Mouse (Mus musculus): ENCODE measurements around the gene Edc3.

The Edc3 gene

DNA sequence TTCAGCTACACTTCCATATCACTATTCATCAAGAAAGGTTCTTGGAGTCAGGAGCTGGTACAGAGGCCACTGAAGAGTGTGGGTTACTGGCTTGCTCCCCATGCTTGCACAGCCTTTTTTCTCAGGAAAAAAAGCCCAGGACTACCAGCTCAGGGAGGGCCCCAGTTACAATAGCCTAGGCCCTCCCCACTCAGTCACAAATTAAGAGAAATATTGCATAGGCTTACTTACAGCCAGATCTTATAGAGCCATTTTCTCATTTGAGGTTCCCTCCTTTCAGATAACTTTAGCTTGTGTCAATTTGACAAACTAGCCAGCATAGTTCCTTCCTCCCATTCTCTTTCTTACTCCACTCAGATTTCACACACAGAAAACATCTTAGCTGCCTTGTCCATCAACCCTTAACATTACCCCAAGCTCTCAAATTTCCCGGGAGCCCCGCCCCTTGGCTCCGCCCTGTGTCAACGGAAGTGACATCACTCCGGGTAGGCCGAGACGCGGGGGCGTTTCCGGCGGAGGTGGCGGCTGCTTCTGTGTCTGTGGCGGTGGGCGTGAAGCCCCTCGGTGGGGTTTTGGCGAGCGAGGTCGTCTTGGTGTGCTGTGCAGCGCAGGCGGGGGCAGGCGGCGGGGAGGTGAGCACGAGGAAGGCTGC is at the start of gene Edc3:
Edc3 (plus strand) TSS at position 473 of the 652 bp plus-strand sequence.
- CTCF ChIA-PET: no interaction called here

DNA sequence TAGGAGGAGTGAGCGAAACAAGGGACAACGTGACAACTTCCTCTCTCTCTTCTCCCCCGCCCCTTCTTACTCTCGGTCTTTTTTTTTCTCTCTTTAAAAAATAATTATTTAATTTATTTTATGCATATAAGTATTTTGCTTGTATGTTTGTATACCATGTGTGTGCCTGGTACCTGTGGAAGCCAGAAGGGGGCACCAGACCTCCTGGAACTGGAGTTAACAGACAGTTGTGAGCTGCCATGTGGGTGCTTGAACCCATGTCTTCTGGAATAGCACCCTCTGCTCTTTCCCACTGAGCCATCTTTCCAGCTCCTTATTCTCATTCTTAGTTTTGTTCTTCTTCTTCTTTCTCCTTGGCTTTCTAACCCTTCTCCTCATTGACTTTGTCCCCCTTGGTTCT is 49.4 kb upstream of the Edc3 start:
- CTCF ChIA-PET: interaction anchor here (0.6 to 1.2 kb wide), 5 partner anchors 25 to 499 kb away, joined by 3 to 5 read pairs (median 4); partner anchors contain the start of gene Ulk3

DNA sequence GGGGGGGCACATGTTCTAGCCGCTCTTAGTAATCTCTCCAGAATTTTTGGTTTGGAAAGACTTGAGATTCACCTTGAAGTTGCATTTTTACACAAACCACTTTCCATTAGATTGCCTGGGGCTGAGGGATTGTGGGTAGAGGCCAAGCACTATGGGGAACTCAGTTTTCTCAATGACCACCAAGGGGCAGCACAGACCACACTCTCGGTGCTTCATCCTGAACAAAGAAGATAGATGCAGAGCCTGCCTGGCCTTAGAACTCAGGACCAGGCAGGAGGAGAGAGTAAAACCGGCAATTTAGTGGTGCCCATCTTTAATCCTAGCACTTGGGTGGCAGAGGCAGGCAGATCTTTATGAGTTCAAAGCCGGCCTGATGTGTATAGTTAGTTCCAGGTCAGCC is 48.6 kb upstream of the Edc3 start:
- CTCF ChIA-PET: interaction anchor here (0.6 to 1.2 kb wide), 5 partner anchors 34 to 594 kb away, joined by 3 to 5 read pairs (median 4); no protein-coding TSS in a partner anchor

DNA sequence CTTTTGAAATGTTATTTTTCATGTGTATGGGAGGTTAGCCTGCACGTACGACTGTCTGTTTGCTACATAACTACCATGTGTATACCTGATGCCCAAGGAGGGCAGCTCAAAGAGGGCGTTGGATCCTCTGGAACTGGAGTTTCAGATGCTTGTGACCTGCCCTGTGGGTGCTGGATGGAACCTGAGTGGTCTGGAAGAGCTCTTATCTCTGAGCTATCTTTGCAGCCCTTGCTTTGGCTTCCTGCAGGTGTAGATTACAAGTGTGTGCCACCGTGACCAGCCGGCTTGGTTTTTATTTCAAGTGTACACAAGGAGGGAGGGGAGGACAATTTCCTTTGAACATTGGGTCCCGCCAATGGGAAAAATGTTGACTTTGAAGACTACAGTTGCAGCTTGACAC is 47.8 kb upstream of the Edc3 start:
- CTCF ChIA-PET: interaction anchor here (0.7 to 0.9 kb wide), 3 partner anchors 71 to 328 kb away, joined by 3 read pairs; partner anchors contain the start of gene Ulk3

DNA sequence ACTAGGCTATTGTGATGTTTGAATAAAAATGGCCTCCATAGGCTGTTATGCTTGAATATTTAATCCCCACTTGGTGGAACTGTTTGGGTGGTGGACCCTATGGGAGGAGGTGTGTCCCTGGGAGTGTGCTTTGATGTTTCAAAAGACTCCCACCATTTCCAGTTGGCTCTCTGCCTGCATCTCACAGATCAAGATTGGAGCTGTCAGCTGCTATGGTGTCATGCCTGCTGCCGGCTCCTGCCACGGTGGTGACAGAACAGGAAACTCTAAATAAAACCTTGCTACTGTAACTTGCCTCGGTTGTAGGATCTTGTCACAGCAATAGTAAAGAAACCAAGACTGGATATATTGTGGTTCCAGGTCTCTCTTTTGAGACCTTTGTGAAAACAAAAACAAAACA is 46.8 kb upstream of the Edc3 start:
- CTCF ChIA-PET: no interaction called here

DNA sequence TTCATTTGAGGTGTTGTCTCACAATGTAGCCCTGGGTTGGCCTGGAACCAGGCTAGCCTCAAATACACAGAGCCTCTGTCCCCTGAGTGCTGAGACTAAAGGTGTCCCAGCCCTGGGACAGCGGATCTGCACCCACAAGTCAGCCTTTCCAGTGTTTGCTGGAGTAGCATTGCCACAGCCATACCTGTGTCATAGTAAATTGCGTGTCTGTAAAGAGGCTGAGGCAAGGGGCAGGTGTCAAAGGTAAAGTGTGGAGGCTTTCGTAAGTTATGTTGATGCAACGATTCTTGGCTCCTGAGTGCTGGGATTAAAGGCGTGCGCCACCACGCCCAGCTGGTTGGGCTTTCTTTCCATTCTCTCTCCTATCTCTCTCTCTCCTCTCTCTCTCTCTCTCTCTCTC is 43.7 kb upstream of the Edc3 start:
- CTCF ChIA-PET: interaction anchor here (0.6 kb wide), 1 partner anchor 123 kb away, joined by 5 read pairs; no protein-coding TSS in a partner anchor

DNA sequence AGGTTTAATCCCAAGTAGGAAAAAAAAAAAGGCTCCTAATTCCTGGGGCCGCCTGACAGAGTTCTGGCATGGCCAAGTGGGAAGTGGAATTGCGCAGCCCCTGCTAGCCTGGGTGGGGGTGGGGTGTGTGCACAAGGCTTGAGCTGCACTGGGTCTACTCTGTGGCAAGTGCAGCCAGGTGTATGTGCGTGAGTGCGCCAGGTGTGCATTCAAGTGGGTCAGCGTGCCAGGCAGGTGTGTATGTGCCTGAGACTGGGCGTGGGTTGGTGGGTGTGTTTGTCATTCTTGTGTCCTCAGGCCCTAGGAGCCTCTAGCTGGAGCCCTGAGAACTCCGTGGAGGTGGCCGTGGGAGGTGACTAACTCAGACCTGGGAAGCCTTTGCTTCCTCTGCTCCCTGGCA is 41.8 kb upstream of the Edc3 start:
- CTCF ChIA-PET: no interaction called here

DNA sequence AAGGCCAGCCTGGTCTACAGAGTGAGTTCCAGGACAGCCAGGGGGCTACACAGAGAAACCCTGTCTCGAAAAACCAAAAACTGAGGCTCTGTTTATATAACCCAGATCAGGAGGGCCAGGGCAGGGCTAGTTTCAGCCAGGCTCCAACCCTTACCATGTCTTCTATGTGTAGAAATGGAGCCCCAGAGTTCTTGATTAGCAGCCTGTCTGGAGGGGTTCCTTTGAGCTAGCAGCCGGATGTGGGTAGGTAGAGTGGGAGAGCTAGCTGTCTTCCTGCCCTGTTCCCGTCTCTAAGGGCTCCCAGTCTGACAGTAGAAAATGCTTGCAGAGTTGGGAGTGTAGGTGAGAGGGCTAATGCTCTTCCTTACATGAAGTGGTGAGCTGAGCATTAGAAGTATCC is 41.2 kb upstream of the Edc3 start:
- CTCF ChIA-PET: no interaction called here

DNA sequence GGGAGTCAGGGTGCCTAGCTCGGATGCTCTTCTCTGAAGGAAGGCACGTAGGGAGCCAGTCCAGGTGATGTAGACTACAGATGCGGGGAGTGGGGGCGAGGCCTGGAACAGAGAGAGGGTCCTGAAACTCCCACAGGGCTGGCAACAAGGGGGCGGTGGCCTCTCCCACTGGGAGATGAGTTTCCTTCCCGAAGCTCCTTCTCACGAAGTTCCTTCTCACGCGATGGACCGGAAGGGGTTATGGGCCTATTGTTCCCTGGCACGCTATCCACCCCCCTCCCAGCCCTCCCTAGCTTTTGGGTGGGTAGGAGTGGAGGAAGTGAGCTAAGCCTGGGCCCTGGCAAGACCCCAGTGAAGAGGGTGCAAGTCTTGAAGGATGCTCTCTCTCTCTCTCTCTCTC is 40.5 kb upstream of the Edc3 start:
- CTCF ChIA-PET: interaction anchor here (0.7 kb wide), 1 partner anchor 41 kb away, joined by 6 read pairs; no protein-coding TSS in a partner anchor

DNA sequence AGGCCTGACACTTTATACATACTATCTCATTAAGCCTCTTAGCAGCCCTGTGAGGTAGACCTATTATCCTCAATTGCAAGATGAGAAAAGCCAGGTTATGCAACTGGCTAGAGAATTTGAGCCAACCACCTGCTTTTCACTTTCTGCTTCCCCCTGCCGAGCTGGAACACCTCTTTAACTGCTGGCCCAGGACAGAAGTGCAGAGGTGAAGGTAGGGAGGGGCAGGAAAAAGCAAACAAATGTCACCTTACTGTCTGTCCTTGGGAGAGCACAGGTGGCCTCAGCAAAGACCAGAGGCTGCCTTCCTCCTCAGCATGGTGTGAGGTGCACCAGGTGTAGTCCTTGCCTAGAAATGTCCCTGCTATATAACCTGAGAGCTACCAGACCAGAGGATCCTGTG is 40.1 kb upstream of the Edc3 start:
- CTCF ChIA-PET: interaction anchor here (0.7 kb wide), 1 partner anchor 41 kb away, joined by 6 read pairs; no protein-coding TSS in a partner anchor

DNA sequence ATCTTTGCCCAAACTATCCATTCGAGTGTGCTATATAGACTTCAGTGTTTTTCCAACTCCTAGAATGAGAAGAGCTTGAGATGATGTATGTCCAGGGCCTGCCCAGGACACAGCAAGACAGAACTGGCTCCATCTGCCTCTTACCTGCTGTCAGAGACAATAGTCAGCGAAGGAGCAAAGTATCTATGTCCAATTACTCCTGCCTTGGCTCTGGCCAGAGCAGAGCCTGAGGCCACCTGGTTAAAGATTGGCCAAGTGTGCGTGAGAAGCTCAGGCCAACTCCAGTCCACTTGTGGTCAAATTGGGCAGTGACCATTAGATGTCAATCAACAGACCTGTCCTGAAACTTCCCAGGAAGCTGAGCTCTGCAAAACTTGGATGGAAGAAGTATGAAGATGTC is 38.8 kb upstream of the Edc3 start:
- CTCF ChIA-PET: no interaction called here

DNA sequence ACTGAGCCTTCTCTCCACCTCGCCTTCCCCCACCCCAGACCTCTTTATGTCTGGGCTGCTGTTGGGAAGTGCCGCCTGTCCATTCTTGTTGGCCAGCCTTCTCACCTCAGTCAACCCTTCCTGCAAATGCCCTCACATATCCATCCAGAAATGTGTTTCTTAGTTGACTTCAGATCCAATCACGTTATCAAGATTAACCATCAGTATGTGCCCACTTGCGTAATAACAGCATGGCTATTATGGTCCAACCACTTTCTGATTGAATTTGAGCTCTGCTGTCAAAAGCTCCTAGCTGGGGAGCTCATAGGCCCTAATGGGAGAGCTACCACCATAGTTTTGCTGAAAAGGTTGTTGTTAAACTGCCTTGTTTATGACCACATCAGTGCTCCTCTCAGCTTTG is 37.3 kb upstream of the Edc3 start:
- CTCF ChIA-PET: no interaction called here

DNA sequence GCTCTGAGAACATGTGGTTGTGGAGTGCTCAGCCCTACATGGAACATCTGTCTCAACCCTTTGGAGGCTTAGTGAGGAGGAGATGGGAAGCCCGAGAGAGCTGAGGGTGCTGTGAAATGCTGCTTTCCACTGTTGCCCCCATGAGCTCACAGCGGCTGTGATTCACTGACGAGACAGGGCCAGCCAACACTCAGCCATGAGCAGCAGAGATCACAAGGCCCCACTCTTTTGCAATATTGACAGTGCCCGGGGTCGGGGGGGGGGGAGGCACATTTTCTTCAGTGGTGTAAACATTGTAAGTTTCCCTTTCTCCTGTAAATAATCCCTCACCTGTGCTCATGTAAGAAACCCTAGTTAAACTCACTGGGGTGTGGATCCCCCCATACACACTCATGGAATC is 36.8 kb upstream of the Edc3 start:
- CTCF ChIA-PET: no interaction called here

DNA sequence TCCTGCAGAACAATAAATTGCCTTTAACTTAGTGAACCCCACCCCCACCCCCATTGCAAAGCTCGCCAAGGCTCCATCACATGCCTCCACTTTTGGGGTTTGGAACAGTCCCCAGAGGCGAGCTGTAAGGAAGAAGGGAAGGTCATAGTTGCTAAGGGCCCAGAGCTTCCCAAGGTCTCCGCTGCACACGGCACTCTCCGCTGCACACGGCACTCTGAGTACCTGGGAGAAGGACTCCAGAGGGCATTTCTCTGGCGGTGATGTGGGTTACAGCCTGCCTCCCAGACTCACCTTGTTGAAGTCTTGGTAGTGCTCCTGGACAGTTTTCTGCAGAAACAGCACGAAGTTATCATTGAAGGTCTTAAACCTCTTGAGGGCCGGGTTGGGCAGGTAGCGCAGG is 26.9 kb upstream of the Edc3 start:
- CTCF ChIA-PET: interaction anchor here (0.6 kb wide), 1 partner anchor 66 kb away, joined by 4 read pairs; no protein-coding TSS in a partner anchor

DNA sequence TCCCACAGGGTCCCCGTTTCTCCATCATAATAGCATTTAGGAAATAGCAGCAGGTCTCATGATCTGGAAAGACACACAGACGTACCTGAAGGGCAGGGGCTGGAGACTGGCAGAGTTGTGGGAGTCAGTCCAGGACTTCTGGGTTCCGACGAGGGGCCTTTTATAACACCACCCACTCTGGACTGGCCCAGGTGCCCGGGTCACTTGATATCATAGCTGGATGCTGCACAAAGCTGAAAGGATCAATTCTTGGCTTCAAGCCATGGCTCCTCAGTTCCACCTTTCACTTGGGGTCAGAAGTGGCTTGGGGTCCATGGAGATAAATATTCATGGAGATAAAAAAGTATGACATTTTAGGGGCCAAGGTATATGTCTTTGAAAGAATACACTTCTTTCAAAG is 24.8 kb upstream of the Edc3 start, which contains the start of gene Cyp1a2:
Cyp1a2 (minus strand) TSS at position 184 of the 400 bp plus-strand sequence.
- CTCF ChIA-PET: no interaction called here

DNA sequence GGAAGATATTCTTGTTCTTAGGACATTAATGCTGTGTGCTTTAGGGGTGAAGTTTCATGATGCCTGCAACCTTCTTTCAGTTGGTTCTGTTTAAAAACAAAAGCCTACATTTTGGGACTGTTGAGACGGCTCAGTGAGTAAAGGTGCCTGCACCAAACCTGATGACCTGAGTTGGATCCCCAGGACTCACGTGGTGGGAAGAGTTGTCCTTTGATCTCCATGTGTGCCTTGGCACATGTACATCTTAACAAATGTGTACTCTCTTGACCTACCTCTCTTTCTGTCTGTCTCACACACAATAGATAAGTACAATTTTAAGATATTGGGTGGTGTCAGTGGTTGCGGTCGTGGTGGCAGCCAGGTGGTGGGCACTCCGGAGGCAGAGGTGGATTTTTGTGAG is 22.3 kb upstream of the Edc3 start:
- CTCF ChIA-PET: no interaction called here

DNA sequence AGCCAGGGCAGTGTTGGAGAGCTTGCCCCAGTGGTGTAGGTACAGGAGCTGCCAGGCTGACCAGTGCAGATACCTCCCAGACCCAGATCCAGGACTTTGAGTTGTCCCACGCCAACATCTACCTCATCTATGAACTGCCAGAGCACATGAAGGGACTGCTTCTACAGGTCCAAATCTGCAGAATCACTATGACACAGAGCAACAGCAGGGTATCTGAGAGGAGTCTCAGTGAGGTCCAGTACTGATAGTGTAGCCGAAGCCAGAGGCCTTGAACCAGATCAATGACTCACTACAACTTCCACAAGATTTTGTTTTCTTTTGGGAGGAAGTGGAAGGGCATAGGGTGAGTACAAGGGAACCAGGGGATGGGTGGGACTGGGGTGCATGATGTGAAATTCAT is 20.6 kb upstream of the Edc3 start, which contains the start of gene Cyp1a1:
Cyp1a1 (plus strand) TSS at position 178 of the 400 bp plus-strand sequence.
- CTCF ChIA-PET: no interaction called here

DNA sequence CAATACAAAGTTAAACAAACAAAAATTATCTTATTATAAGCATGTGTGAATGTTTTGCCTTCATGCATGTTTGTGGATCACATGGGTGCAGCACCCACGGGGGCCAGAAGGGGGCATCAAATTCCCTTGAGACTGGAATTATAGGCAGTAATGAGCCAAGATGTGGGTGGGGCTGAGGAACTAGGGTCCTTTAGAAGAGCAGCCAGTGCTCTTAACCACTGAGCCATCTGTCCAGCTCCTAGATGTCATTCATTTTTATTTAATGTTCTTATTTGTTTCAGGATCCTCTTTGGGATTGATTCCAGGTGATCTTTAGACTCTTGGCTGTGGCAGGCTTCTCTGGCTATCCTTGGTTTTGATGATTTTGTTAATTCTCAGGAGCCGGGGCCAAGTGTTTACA is 20.2 kb upstream of the Edc3 start:
- CTCF ChIA-PET: no interaction called here

DNA sequence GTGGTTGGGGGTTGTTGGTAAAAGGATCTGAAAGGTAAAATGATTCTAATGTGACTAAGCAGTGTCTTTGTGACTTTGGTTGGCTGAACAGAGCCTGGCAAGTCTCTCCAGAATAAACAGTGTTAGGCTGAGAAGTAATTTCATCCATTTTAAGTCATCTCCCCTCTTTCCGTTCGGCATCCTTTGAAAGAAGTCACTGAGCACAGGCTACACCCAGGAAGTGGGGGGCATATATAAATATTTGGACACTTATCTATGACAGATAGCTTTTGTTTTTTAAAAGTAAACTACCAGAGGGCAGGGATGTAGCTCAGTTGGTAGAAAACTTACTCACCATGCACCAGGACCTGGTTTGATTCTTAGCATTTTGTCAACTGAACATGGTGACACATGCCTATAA is 19.7 kb upstream of the Edc3 start:
- CTCF ChIA-PET: no interaction called here

DNA sequence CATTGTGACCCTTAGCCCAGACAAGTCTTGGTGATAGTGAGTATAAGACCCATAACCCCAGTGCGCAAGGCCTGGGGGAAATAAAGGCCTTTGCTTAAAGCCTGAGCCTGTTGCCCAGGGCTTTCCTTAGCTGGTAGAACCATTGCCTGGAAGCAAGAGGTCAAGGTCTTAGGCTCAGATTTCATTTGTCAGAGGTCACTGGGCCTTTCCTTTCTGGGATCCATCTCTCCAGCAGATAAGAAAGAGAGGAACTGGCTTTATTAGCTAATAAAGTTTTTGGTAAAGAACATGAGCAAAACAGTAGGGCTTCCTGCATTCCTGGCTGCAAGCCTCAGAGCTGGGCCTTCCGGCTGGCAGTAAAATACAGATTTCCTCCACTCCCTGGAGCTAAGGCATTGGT is 14.2 kb upstream of the Edc3 start:
- CTCF ChIA-PET: interaction anchor here (0.6 to 1.0 kb wide), 2 partner anchors 35 to 50 kb away, joined by 3 to 5 read pairs; no protein-coding TSS in a partner anchor

DNA sequence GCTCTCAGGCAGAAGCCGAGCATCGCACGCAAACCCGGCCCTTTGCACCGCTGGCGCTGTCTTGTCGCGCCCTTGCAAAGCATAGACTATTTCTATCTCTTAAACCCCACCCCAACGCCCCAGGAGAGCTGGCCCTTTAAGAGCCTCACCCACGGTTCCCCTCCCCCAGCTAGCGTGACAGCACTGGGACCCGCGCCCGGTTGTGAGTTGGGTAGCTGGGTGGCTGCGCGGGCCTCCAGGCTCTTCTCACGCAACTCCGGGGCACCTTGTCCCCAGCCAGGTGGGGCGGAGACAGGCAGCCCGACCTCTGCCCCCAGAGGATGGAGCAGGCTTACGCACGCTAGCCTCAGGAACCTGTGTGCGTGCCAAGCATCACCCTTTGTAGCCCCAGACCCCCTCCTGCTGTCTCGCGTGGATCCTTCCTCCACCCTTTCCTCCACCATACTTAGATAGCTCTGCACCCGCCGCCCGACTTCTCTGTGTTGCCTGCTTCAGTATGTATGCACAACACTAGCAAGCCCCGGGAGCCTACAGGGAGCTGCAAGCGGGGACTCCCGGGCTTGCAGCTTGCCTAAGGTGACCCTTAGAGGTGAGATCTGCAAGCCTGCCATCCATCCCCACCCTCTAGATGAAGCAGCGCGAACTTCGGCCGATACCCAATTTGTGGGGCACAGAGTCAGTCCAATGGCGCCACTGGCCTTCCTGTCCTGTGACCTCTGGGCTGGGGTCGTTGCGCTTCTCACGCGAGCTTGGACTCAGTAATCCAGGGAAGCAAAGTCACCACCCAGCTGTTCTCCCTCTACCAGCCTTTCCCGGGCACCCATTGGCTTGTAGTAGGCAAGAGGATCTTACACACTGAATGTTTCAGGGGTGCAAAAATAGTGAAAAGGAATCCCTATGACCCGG is 11.7 kb upstream of the Edc3 start:
- CTCF ChIA-PET: interaction anchor here (0.6 kb wide), 1 partner anchor 160 kb away, joined by 5 read pairs; no protein-coding TSS in a partner anchor

DNA sequence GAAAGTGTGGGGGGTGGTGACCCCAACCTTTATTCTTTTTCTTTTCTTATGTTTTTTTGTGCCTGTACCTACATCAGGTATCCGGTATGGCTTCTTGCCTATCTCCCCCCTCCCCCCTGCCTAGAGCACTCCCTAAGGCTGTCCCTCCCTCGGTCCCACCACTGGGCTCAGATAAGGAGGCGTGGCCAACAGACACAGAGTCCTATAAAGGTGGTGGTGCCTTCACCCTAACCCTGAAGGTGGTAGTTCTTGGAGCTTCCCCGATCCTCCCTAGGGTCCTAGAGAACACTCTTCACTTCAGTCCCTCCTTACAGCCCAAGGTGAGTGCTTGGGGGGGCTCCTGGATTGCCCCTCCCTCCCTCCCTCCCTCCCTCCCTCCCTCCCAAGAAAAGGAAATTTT is 11.0 kb upstream of the Edc3 start:
- CTCF ChIA-PET: no interaction called here
